Mouse (Mus musculus) heart, embryonic 15.5 days (tissue): ENCODE measurements around the gene Srp14. TPM values are rescaled to one million over a fixed set of nuclear protein-coding genes. Genes with fewer than 3 reads are reported as not detected.

Experiments used
- ATAC-seq: fragments of 200-750 bp; cut with Nextera tagmentation; replicated peaks from 2 replicates; pipeline ENCODE4 v1.8.0; 2017; ENCODE audit warnings: low read depth, moderate TSS enrichment; ENCODE audit not compliant: insufficient number of reproducible peaks, insufficient read depth, low FRiP score
- H3K27ac ChIP-seq: fragments of 300-500 bp; sonication (generic); 2 replicates; pipeline ENCODE4 v1.5.1; 2015; ENCODE audit warnings: mild to moderate bottlenecking, inconsistent platforms
- H3K27me3 ChIP-seq: fragments of 300-500 bp; sonication (generic); 2 replicates; pipeline ENCODE4 v1.6.1; 2015; ENCODE audit warnings: inconsistent platforms
- H3K36me3 ChIP-seq: fragments of 300-500 bp; sonication (generic); 2 replicates; pipeline ENCODE4 v1.6.1; 2015; ENCODE audit warnings: mild to moderate bottlenecking, inconsistent platforms
- H3K4me1 ChIP-seq: fragments of 300-500 bp; sonication (generic); replicated peaks from 2 replicates; pipeline ENCODE4 v1.6.1; 2015; ENCODE audit warnings: inconsistent platforms
- H3K4me2 ChIP-seq: fragments of 300-500 bp; sonication (generic); 2 replicates; pipeline ENCODE4 v1.6.1; 2015; ENCODE audit warnings: inconsistent platforms, mild to moderate bottlenecking, moderate library complexity
- H3K4me3 ChIP-seq: fragments of 300-500 bp; sonication (generic); 2 replicates; pipeline ENCODE4 v1.5.1; 2015; ENCODE audit warnings: mild to moderate bottlenecking, inconsistent platforms
- H3K9ac ChIP-seq: fragments of 300-500 bp; sonication (generic); 2 replicates; pipeline ENCODE4 v1.6.1; 2015; ENCODE audit warnings: mild to moderate bottlenecking, inconsistent platforms
- H3K9me3 ChIP-seq: fragments of 300-500 bp; sonication (generic); replicated peaks from 2 replicates; pipeline ENCODE4 v1.6.1; 2016; ENCODE audit warnings: inconsistent platforms
- WGBS: fragments of 180-500 bp; shearing (Covaris S2); methylation state at CpG from one replicate; pipeline ENCODE4 v1.1.7; 2015; ENCODE audit warnings: mixed read lengths; 5-methylcytosine and 5-hydroxymethylcytosine counted together
- polyA plus RNA-seq: library from polyadenylated mRNA; unstranded; fragments of >200 nt; fragmentation: Nextera tagmentation; extraction: Ambion mirVana; gene quantifications from 2 replicates; pipeline ENCODE4 v1.2.1, GENCODE M21; 2015

Gene Srp14
- 194 and 204 TPM in 2 replicates for polyA plus RNA-seq

DNA sequence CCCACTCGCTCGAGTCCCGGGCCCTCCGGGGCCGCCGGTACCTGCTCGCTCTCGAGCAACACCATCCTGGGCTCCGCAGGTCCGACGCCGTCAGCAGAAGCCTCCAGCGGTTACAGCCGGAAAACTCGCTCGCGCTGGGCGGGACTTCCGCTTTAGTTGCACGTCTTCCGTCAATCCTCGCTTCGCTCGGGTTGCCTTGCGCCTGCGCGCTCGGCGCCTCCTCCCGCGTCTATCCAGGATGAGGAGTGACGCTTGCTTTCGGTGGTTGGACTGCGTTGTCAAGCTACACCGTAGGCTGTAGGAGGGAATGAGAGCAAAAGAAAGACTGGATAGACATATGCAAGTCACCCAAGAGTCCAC is at the start of gene Srp14:
TSS of gene Srp14 (minus strand) at position 162 of the 360 bp plus-strand sequence.
- Histone ChIP-seq H3K36me3 (peaks cover 19% of the 10 kb centered on the region), H3K4me3 (peak within 1 kb of the TSS; percentile 92), H3K9ac (peak within 1 kb of the TSS; percentile 96), H3K27me3 (no peaks in the 10 kb centered on the region), H3K4me1 (peaks cover 15% of the 10 kb centered on the region), H3K4me2 (peak within 1 kb of the TSS; percentile 90), H3K27ac (peak within 1 kb of the TSS; percentile 89), H3K9me3 (no peaks in the 10 kb centered on the region)
- WGBS = under 1% methylated on average over 35 of the region's 35 CpGs
- ATAC-seq = peak; percentile 89

DNA sequence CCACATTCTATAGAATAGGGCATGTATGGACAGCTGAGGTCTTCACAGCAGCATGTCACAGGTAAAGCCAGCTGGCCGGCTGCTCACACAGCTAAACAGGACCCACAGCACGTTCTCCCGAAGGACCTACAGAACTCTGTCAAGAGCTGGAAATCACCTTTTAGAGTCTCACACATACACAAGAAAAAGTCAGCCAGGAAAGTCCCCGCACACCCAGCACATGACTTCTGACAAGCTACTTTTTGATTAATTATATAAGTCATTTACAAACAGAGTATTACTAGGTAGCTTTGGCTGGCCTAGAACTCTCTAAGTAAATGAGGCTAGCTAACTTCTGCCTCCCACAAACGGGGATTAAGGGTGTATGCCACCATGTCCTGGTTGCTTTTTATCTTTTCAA is 47.0 kb upstream of the Srp14 start:
- Histone ChIP-seq H3K4me2 (no peak overlapping the region), H3K9ac (no peak overlapping the region), H3K9me3 (no peaks in the 10 kb centered on the region), H3K36me3 (no peaks in the 10 kb centered on the region), H3K4me3 (no peak overlapping the region), H3K4me1 (peaks cover 35% of the 10 kb centered on the region), H3K27ac (no peak overlapping the region), H3K27me3 (no peaks in the 10 kb centered on the region)
- no peak for ATAC-seq
- WGBS = 84% methylated on average over 5 of the region's 5 CpGs

DNA sequence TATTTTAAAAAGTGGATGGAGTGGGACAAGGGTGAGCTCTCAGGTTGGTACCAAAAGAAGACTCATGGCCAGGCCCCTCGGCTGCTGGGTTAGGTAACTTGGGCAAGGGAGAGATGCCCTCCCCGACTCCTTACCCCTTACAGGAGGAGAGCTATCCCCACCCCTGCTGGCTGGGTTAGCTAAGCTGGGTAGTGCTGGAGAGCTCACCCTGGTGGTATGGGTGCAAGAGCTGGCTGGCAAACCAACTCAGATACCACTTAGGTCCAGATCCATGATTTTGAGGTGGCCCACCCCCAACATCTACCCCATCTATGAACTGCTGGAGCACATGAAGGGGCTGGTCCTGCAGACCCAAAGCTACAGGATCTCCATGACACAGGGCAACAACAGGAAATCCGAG is 45.3 kb upstream of the Srp14 start:
- ATAC-seq = no peak
- 84% methylated on average over 3 of the region's 3 CpGs for WGBS
- Histone ChIP-seq H3K9me3 (no peaks in the 10 kb centered on the region), H3K4me2 (no peak overlapping the region), H3K36me3 (no peaks in the 10 kb centered on the region), H3K4me3 (no peak overlapping the region), H3K27me3 (no peaks in the 10 kb centered on the region), H3K4me1 (peaks cover 40% of the 10 kb centered on the region), H3K27ac (no peak overlapping the region), H3K9ac (no peak overlapping the region)

DNA sequence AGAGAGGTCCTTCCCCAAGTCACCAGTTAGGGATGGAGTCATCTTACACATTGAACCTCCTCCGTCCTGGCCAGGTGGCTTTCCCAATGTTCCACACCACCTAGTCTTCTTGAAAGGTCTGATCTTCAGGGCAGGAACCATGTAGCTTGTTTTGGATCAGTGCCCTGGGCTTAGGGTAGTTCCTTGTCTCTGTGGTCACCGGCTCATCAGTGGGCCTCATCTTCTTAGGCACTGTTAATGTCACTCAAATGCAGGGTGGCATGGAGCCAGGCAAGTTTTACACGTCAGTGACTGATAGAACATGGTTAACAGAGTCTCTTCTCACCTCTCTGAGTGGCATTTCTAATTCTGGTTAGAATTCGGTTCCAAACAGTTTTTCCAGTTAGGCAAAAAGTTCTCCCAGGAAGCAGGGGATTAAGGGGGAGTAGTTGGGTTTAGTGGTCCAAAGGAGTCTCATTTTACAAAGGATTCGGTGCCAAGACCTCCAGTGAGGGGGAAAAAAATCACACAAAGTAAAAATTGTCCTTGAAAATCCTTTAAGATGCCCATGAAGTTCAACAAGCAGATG is 43.7 kb upstream of the Srp14 start:
- Histone ChIP-seq H3K9ac (no peak overlapping the region), H3K4me3 (no peak overlapping the region), H3K27me3 (no peaks in the 10 kb centered on the region), H3K27ac (peak overlapping the region; percentile 13; the same call in 1 of the 2 replicates), H3K9me3 (no peaks in the 10 kb centered on the region), H3K4me2 (no peak overlapping the region), H3K4me1 (peaks cover 31% of the 10 kb centered on the region), H3K36me3 (no peaks in the 10 kb centered on the region)
- no peak for ATAC-seq
- 27% methylated on average over 5 of the region's 5 CpGs for WGBS

DNA sequence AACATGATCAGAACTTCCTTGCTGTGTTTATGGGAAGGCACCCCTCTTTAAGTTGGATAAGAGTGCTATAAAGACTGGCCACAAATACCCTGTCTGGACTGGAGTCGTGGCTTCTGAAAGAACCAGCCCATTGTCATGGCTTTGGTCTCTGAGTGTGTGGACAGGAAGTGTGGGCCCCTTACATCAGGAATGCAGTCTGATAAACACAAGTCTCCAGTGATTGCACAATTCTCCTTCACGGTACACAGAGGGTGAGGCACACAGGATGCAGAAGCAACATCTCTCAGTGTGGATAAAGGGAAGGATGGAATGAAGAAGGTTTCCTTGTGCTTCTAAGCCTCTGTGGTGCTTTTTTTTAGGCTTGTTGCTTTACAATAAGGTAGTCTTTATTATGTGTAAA is 42.8 kb upstream of the Srp14 start:
- Histone ChIP-seq H3K4me2 (no peak overlapping the region), H3K4me3 (no peak overlapping the region), H3K9ac (no peak overlapping the region), H3K27ac (peak overlapping the region; percentile 13), H3K9me3 (no peaks in the 10 kb centered on the region), H3K4me1 (peaks cover 31% of the 10 kb centered on the region), H3K27me3 (no peaks in the 10 kb centered on the region), H3K36me3 (no peaks in the 10 kb centered on the region)
- WGBS = 4% methylated on average over 2 of the region's 2 CpGs
- ATAC-seq = peak; percentile 48; the same call in 1 of the 2 replicates

DNA sequence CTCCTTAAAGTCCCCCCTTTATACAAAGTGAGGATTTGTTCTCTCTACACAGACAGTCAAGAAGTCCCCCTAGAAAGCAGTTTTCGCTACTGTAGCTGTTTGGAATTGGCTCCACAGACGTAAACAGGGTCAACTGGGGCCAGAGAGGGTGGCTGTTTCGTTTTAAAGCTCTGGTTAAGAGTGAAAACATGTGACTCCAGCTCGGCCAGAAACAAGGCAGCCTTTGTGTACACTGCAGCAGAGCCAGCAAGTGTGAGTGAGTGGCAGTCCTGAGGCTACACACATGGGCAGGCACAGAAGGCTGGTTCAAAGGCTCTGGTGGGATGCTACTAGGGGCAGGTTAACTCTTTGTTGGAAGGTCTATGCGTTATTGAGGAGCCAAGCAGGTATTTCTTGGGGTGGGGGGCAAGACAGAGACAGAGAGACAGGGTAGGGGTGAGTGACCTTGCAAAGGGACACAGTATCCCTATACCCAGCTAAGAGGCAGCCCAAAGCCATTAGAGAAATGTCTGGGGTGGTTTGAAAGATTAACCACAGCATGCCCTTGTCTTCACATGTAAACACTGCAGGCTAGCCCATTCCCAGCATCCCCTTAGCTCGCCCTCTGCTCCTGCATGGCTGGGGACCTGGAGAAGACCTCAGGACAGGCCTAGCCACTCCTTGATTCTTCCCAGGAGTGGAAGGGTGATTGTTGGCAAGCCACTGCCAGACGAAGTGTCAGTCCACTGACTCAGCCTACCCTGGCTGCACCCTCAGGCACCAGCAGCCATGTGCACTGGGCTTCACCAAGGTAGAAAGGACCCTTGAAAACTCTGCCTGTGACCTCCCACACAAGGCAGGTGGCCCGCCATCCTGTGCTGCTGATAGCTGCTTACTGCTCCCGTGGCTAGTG is 40.8 kb upstream of the Srp14 start:
- peak overlapping the region; percentile 53 for H3K27ac ChIP-seq
- 42% methylated on average over 9 of the region's 9 CpGs for WGBS
- H3K4me3 ChIP-seq = no peak overlapping the region
- H3K36me3 ChIP-seq = no peaks in the 10 kb centered on the region
- H3K4me2 ChIP-seq = no peak overlapping the region
- peak; percentile 70; the same call in 1 of the 2 replicates for ATAC-seq
- peak overlapping the region; percentile 24; the same call in 1 of the 2 replicates for H3K9ac ChIP-seq
- H3K9me3 ChIP-seq = no peaks in the 10 kb centered on the region
- H3K4me1 ChIP-seq = peaks cover 31% of the 10 kb centered on the region
- H3K27me3 ChIP-seq = no peaks in the 10 kb centered on the region

DNA sequence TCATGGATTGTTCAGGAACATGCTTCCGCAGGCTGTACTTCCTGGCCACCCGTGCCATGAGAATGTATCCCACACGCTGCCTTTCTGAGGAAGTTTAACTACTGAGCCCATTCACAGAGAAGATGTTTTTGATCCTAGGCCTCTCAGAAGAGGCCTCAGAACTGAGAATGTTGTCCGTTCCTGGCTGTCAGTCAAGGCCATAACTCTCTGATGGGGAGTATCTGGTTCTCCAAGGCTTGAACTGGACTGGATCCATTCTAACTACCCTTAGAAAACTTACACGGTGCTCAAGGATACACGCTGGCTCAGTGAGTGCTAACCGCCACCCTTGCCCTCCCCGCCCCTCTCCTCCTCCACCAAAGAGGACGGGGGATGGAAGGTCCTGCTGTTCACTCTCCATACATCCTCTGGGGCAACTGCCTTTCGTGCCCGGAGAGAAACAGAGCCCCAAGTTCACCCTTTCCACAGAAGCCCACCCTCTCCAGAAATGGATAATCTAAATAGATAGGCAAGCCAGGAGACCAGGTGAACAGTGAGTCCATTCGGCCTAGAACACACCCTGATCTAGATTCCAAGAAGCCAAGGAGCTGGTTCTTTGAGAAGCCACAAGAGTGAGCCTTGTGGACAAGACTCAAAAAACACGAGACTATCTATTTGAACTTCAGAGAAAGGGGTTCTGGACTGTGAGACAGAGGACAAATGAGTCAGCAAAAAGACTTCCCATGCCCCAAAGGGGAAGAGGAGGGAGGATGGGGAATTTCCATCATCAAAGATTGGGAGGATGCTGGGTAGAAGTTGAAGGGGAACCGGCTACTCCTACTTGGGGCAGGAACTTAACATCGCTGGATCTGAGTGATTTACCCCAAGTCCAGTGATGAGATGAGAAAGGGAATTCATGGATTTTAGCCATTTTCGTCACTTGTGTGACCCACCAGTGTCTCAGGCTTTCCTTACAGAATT is 33.2 kb upstream of the Srp14 start:
- H3K36me3 ChIP-seq = no peaks in the 10 kb centered on the region
- H3K4me3 ChIP-seq = no peak overlapping the region
- H3K9me3 ChIP-seq = no peaks in the 10 kb centered on the region
- H3K27me3 ChIP-seq = no peaks in the 10 kb centered on the region
- H3K4me2 ChIP-seq = no peak overlapping the region
- H3K4me1 ChIP-seq = peaks cover 17% of the 10 kb centered on the region
- no peak for ATAC-seq
- WGBS = 74% methylated on average over 16 of the region's 16 CpGs
- peak overlapping the region; percentile 31 for H3K27ac ChIP-seq
- no peak overlapping the region for H3K9ac ChIP-seq

DNA sequence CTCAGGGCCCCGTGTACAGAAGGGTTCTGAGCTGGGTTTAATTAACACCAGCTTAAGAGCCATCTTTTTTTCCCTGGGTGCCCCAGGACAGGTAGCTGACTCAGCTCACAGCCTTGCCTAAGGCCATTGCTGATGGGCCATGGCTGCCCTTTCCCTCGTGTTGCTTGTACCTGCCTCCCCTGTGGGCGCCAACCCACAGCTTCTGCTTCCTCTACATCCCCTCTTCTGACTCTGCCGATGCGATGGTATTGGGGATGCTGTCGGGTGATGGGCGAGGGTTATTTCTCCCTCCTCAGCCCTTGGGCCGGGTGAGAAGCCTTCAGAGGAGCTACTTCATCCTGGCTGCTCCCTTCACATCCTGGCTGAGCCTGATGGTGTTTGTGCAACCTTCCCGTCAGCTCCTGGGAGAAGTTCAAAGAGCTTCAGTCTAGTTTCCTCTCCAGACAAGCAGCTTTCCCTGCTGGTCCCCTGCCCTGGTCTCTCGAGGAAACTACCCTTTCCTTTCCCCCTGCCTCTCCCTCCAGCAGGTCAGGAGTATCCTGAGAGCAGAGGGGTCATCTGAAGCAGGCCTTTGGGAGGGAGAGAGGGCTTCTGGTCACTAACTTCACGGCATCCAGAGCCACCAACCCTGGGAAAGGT is 32.4 kb upstream of the Srp14 start:
- WGBS = 55% methylated on average over 11 of the region's 11 CpGs
- H3K9ac ChIP-seq = no peak overlapping the region
- H3K36me3 ChIP-seq = no peaks in the 10 kb centered on the region
- H3K4me1 ChIP-seq = peaks cover 17% of the 10 kb centered on the region
- no peaks in the 10 kb centered on the region for H3K27me3 ChIP-seq
- no peaks in the 10 kb centered on the region for H3K9me3 ChIP-seq
- no peak overlapping the region for H3K4me3 ChIP-seq
- ATAC-seq = no peak
- peak overlapping the region; percentile 31 for H3K27ac ChIP-seq
- H3K4me2 ChIP-seq = no peak overlapping the region

DNA sequence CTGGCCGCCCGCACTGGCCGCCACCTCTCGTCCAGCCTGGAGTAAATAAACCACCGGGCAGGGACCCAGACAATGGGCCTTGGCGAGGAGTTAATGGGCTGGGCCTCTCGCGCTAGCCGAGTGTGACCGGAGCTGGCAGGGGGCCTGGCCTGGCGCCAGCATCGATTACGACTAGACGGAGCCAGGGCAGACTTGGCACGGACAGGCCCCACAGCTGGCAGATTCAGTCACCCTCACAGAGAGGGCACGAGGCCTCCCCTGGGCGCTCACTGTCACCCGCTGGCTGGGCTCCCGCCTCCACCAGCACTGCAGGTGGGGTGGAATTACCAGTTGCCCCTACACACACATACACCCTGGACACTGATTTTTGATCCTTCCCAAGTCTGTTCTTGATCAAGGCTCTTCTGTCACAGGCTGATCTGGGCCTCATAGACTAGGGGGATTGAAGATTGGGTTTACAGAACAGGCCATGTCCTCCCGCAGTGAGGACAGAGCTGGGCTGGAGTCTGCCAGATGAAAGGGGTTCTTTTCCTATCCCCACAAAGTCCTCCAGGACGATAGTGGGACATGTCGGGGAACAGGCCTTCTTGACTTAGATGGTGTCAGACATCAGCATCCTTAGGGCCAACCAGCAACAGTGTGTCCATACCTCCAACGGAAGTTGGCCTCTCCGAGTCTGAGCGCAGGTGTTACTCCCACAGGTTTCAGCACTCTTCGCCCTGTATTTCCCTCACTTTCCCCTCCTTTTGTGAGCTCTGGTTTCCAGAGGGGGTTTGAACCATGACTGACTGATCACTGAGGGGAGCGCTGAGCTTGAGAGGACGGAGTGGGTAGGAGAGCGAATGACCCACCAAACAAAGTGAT is 31.2 kb upstream of the Srp14 start:
- Histone ChIP-seq H3K36me3 (no peaks in the 10 kb centered on the region), H3K9ac (peak overlapping the region; percentile 37; the same call in 1 of the 2 replicates), H3K27me3 (no peaks in the 10 kb centered on the region), H3K4me2 (peak overlapping the region; percentile 28), H3K9me3 (no peaks in the 10 kb centered on the region), H3K4me1 (peaks cover 17% of the 10 kb centered on the region), H3K4me3 (no peak overlapping the region), H3K27ac (peak overlapping the region; percentile 78)
- peak; percentile 90 for ATAC-seq
- 46% methylated on average over 29 of the region's 29 CpGs for WGBS
